Mouse (Mus musculus) liver, adult 2 months (tissue): ENCODE measurements around the gene Gas6. TPM values are rescaled to one million over a fixed set of nuclear protein-coding genes. Genes with fewer than 3 reads are reported as not detected.

ENCODE experiments used
- DNase-seq: peaks from one replicate; pipeline ENCODE4 v3.0.0-alpha.2; 2011; ENCODE audit warnings: low read depth, low spot score; ENCODE audit errors: extremely low read depth
- H3K27ac ChIP-seq: fragments of 200-500 bp; replicated peaks from 2 replicates; pipeline ENCODE4 v1.5.1; 2012; ENCODE audit warnings: low read depth, mild to moderate bottlenecking, control low read depth, inconsistent platforms, low read length; ENCODE audit not compliant: insufficient read depth
- H3K27me3 ChIP-seq: fragments of 200-500 bp; 2 replicates; pipeline ENCODE4 v1.6.1; 2012; ENCODE audit warnings: mild to moderate bottlenecking, moderate library complexity, low read length, inconsistent platforms; ENCODE audit not compliant: control insufficient read depth, insufficient read depth
- H3K36me3 ChIP-seq: fragments of 200-500 bp; 2 replicates; pipeline ENCODE4 v1.6.1; 2012; ENCODE audit warnings: low read length, inconsistent platforms; ENCODE audit not compliant: control insufficient read depth, insufficient read depth
- H3K4me1 ChIP-seq: fragments of 200-500 bp; 2 replicates; pipeline ENCODE4 v1.6.1; 2011; ENCODE audit warnings: low read length; ENCODE audit not compliant: control insufficient read depth, insufficient read depth
- H3K4me3 ChIP-seq: fragments of 200-500 bp; 2 replicates; pipeline ENCODE4 v1.5.1; 2011; ENCODE audit warnings: low read depth, mild to moderate bottlenecking, control low read depth, low read length, moderate library complexity; ENCODE audit not compliant: insufficient read depth
- H3K79me2 ChIP-seq: fragments of 200-500 bp; 2 replicates; pipeline ENCODE4 v1.6.1; 2012; ENCODE audit warnings: inconsistent platforms, mild to moderate bottlenecking, low read length, moderate library complexity; ENCODE audit not compliant: control insufficient read depth, insufficient read depth
- H3K9ac ChIP-seq: fragments of 200-500 bp; 2 replicates; pipeline ENCODE4 v1.6.1; 2012; ENCODE audit warnings: low read depth, mild to moderate bottlenecking, control low read depth, inconsistent platforms, low read length
- CTCF ChIP-seq: fragments of 200-500 bp; IDR thresholded peaks from 2 replicates; pipeline ENCODE4 v1.5.1; 2011; ENCODE audit warnings: low read depth, low read length, control low read depth
- POLR2A ChIP-seq: fragments of 200-500 bp; IDR thresholded peaks from 2 replicates; pipeline ENCODE4 v1.6.1; 2011; ENCODE audit warnings: low read length, control low read depth; ENCODE audit not compliant: insufficient read depth; ENCODE audit errors: extremely low read depth
- WGBS: fragments of 180-500 bp; shearing (Covaris S2); methylation state at CpG from one replicate; pipeline ENCODE4 v1.1.7; 2018; 5-methylcytosine and 5-hydroxymethylcytosine counted together
- polyA plus RNA-seq: library from polyadenylated mRNA; depleted of rRNA; stranded (reverse); fragments of >200 nt; gene quantifications from 2 replicates; pipeline ENCODE4 v1.2.3, GENCODE M21; 2012
- total RNA-seq: library from RNA; depleted of rRNA; stranded (reverse); fragments of >200 nt; gene quantifications from 2 replicates; pipeline ENCODE4 v1.2.3, GENCODE M21; 2014

The Gas6 gene
- total and polyA plus RNA-seq, 2 experiments = 25.5 to 36.6 TPM

GRCm38 (mm10) chr8:13520349-13520748 is 26.1 kb upstream of the Gas6 start:
- TF ChIP-seq CTCF = no peak
- no peak for TF ChIP-seq POLR2A
- H3K9ac ChIP-seq = no peak overlapping the region
- no peaks in the 10 kb centered on the region for H3K36me3 ChIP-seq
- H3K4me3 ChIP-seq = no peak overlapping the region
- H3K4me1 ChIP-seq = peaks cover 12% of the 10 kb centered on the region
- no peaks in the 10 kb centered on the region for H3K27me3 ChIP-seq
- H3K79me2 ChIP-seq = no peaks in the 10 kb centered on the region
- no peak overlapping the region for H3K27ac ChIP-seq
- 42% methylated on average over 6 of the region's 6 CpGs for WGBS
- DNase-seq = peak; percentile 51

DNA sequence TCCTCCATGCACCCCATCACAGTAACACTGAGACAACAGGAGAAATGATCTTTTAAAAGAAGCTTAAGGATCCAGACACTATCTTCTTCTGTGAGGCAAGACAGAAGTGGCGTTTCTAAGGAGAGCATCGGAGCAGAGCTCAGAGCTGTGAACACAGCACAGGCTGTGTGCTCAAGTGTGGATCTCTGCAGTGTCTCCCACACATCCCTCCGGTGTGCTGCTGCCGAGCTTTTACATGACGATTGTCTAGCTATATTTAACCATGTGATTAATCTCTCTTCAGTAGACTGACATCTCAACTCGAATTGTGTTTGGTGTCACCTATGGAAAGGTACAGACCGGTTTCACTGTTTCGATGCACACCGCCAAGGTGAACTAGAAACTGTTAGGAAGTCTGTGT is 25.2 kb upstream of the Gas6 start:
- Histone ChIP-seq H3K4me1 (peaks cover 12% of the 10 kb centered on the region), H3K4me3 (no peak overlapping the region), H3K27ac (no peak overlapping the region), H3K79me2 (no peaks in the 10 kb centered on the region), H3K9ac (no peak overlapping the region), H3K27me3 (no peaks in the 10 kb centered on the region), H3K36me3 (no peaks in the 10 kb centered on the region)
- WGBS = 85% methylated on average over 9 of the region's 9 CpGs
- no peak for TF ChIP-seq POLR2A
- TF ChIP-seq CTCF = no peak
- no peak for DNase-seq

- DNase-seq = peak; percentile 94
- WGBS = 28% methylated on average over 6 of the region's 6 CpGs
- Histone ChIP-seq H3K9ac (no peak overlapping the region), H3K27ac (peak overlapping the region; percentile 70), H3K4me1 (peaks cover 16% of the 10 kb centered on the region), H3K4me3 (no peak overlapping the region), H3K27me3 (no peaks in the 10 kb centered on the region), H3K36me3 (no peaks in the 10 kb centered on the region), H3K79me2 (no peaks in the 10 kb centered on the region)
- no peak for TF ChIP-seq CTCF
- no peak for TF ChIP-seq POLR2A
These were observed 23.0 kb upstream of the Gas6 start for GRCm38 (mm10) chr8:13517284-13517781.

DNA sequence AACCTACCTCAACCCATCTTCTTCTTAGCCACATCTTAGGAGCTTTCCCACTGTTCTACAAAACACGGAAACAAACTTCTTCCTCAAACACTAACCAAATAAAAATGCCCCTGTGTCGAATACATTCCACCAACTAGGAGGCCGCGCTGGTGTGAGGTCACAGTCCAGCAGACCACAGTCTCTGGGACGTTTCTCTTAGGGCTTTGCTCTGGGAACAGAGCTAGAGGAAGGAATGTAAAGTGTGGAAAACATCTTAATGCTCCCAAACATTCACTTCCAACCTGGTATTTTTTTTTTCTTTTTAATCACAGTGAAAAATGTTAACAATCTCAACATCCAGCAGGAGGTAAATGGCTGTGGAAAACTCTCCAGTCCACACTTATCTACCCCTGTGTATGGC is 22.4 kb upstream of the Gas6 start:
- Histone ChIP-seq H3K9ac (no peak overlapping the region), H3K27me3 (no peaks in the 10 kb centered on the region), H3K36me3 (no peaks in the 10 kb centered on the region), H3K4me3 (no peak overlapping the region), H3K4me1 (peaks cover 16% of the 10 kb centered on the region), H3K79me2 (no peaks in the 10 kb centered on the region), H3K27ac (no peak overlapping the region)
- no peak for DNase-seq
- WGBS = 76% methylated on average over 5 of the region's 5 CpGs
- no peak for TF ChIP-seq CTCF
- no peak for TF ChIP-seq POLR2A

DNA sequence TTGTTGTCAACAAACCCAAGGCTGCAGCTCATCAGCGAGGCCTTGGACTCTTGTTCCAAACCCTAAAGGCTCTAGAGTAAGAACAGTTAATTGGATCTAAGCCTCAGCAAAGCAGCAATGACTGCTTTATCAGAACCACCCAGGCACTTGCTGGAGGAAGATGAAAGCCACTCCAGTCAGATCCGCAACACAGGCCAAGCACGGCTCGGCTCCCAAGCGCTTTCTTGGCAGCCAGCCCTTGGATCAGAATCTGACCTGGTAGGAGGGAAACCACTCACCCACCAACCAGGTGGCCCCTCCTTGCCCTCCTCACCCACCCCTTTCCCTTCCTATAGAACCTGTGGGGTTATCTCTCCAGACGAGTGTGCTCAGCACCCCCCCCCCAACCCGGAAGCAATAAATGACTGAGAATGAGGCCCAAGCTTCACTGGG is 21.7 kb upstream of the Gas6 start:
- 24% methylated on average over 7 of the region's 7 CpGs for WGBS
- no peaks in the 10 kb centered on the region for H3K27me3 ChIP-seq
- H3K4me1 ChIP-seq = peaks cover 16% of the 10 kb centered on the region
- no peak overlapping the region for H3K4me3 ChIP-seq
- H3K27ac ChIP-seq = no peak overlapping the region
- no peaks in the 10 kb centered on the region for H3K79me2 ChIP-seq
- no peak overlapping the region for H3K9ac ChIP-seq
- H3K36me3 ChIP-seq = no peaks in the 10 kb centered on the region
- no peak for TF ChIP-seq CTCF
- TF ChIP-seq POLR2A = no peak
- DNase-seq = peak; percentile 86

GRCm38 (mm10) chr8:13513556-13514370 is 19.5 kb upstream of the Gas6 start:
- H3K9ac ChIP-seq = no peak overlapping the region
- no peaks in the 10 kb centered on the region for H3K36me3 ChIP-seq
- TF ChIP-seq POLR2A (no peak), CTCF (no peak)
- no peaks in the 10 kb centered on the region for H3K27me3 ChIP-seq
- H3K79me2 ChIP-seq = no peaks in the 10 kb centered on the region
- peaks cover 16% of the 10 kb centered on the region for H3K4me1 ChIP-seq
- 63% methylated on average over 5 of the region's 5 CpGs for WGBS
- no peak overlapping the region for H3K4me3 ChIP-seq
- H3K27ac ChIP-seq = no peak overlapping the region
- peak; percentile 67 for DNase-seq
